Mouse (Mus musculus) neural tube, embryonic 13.5 days (tissue): ENCODE results near the gene Patj. TPM values are rescaled to one million over a fixed set of nuclear protein-coding genes. Genes with fewer than 3 reads are reported as not detected.

Source experiments
- ATAC-seq: fragments of 200-750 bp; cut with Nextera tagmentation; 2 replicates; pipeline ENCODE4 v1.8.0; 2017; ENCODE audit warnings: low read depth, mild to moderate bottlenecking, moderate TSS enrichment, moderate library complexity
- H3K27ac ChIP-seq: fragments of 300-500 bp; sonication (generic); replicated peaks from 2 replicates; pipeline ENCODE4 v1.5.1; 2015; ENCODE audit warnings: moderate library complexity, mild to moderate bottlenecking, inconsistent platforms
- H3K27me3 ChIP-seq: fragments of 300-500 bp; sonication (generic); 2 replicates; pipeline ENCODE4 v1.6.1; 2015; ENCODE audit warnings: mild to moderate bottlenecking, inconsistent platforms
- H3K36me3 ChIP-seq: fragments of 300-500 bp; sonication (generic); 2 replicates; pipeline ENCODE4 v1.6.1; 2015; ENCODE audit warnings: mild to moderate bottlenecking, inconsistent platforms
- H3K4me1 ChIP-seq: fragments of 300-500 bp; sonication (generic); replicated peaks from 2 replicates; pipeline ENCODE4 v1.6.1; 2015; ENCODE audit warnings: inconsistent platforms
- H3K4me2 ChIP-seq: fragments of 300-500 bp; sonication (generic); 2 replicates; pipeline ENCODE4 v1.6.1; 2015; ENCODE audit warnings: inconsistent platforms, mild to moderate bottlenecking, moderate library complexity
- H3K4me3 ChIP-seq: fragments of 300-500 bp; sonication (generic); 2 replicates; pipeline ENCODE4 v1.5.1; 2015; ENCODE audit warnings: mild to moderate bottlenecking, inconsistent platforms
- H3K9ac ChIP-seq: fragments of 300-500 bp; sonication (generic); 2 replicates; pipeline ENCODE4 v1.6.1; 2015; ENCODE audit warnings: moderate library complexity, mild to moderate bottlenecking, inconsistent platforms
- H3K9me3 ChIP-seq: fragments of 300-500 bp; sonication (generic); 2 replicates; pipeline ENCODE4 v1.6.1; 2016; ENCODE audit warnings: inconsistent platforms
- WGBS: fragments of 180-500 bp; shearing (Covaris S2); methylation state at CpG from one replicate; pipeline ENCODE4 v1.1.7; 2015; 5-methylcytosine and 5-hydroxymethylcytosine counted together
- polyA plus RNA-seq: library from polyadenylated mRNA; unstranded; fragments of >200 nt; fragmentation: Nextera tagmentation; extraction: Ambion mirVana; gene quantifications from 2 replicates; pipeline ENCODE4 v1.2.1, GENCODE M21; 2015

Gene Patj
- polyA plus RNA-seq, 1 experiment from 2014 or later: 4.5 TPM

DNA sequence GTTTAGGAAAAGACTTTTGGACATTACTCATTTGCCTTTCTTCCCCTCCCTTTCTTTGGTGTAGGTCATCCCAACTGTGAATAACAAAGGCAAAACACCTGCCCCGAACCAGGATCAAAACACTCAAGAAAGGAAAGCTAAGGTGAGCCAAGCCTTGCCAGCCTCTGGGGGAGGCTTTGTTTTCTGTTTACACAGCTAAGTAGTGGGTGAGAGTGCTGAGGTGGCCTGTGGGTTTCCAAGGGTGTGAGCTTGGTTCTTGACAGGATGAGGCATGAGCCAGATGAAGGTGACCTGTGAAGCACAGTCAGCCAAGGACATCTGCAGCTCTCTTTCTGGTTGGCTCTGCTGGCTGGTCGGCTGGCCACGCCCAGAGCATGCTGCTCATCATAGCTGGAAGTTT is 139.9 kb downstream of the Patj start:
- Histone ChIP-seq H3K4me3 (no peak overlapping the region), H3K4me1 (no peaks in the 10 kb centered on the region), H3K4me2 (no peak overlapping the region), H3K9me3 (no peaks in the 10 kb centered on the region), H3K27me3 (no peaks in the 10 kb centered on the region), H3K27ac (no peak overlapping the region), H3K9ac (no peak overlapping the region), H3K36me3 (no peaks in the 10 kb centered on the region)
- 86% methylated on average over 3 of the region's 3 CpGs for WGBS
- no peak for ATAC-seq

DNA sequence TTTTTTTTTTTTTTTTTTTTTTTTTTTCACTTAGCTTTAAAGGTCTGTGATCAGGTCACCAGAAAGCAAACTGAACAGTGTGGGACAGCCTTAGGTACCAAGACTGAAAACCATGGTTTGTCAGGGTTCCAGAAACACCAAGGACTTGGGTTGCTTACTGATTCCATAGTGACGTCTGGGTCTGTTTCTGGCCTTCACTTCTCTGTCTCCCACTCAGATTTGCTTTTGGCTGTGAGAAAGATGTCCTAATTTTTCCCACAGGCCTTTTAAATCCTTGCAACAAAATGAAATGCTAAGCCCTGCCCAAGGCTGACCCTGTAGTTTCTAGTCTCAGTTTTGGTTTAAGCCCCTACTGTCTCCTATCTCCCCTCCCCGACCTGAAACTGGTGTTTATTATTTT is 146.0 kb downstream of the Patj start:
- H3K9ac ChIP-seq: no peak overlapping the region
- H3K9me3 ChIP-seq: no peaks in the 10 kb centered on the region
- no peak overlapping the region for H3K4me2 ChIP-seq
- no peaks in the 10 kb centered on the region for H3K27me3 ChIP-seq
- WGBS: 84% methylated on average over 2 of the region's 2 CpGs
- no peak overlapping the region for H3K27ac ChIP-seq
- peaks cover 5% of the 10 kb centered on the region for H3K4me1 ChIP-seq
- no peak overlapping the region for H3K4me3 ChIP-seq
- no peak for ATAC-seq
- no peaks in the 10 kb centered on the region for H3K36me3 ChIP-seq

DNA sequence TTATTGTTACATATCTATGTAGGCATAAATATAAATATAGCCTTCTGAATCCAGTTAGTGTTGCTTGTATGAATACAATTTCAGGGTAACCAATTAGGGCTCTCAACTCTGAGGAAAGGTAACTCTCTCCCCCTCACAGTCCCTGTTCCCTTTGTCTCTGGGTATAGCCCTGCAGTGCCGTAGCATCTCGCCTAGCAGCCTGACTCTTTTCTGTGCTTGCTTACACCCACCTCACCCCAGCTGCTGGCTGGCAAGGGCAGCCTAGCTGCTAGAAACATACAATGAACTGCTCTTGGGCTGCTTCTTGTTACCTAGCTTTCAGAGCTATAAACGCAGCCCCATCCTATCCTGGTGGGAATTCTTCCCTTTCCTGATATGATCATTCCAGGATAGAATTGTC is 147.4 kb downstream of the Patj start:
- no peaks in the 10 kb centered on the region for H3K9me3 ChIP-seq
- H3K4me3 ChIP-seq: no peak overlapping the region
- H3K4me1 ChIP-seq: peaks cover 14% of the 10 kb centered on the region
- no peak for ATAC-seq
- 65% methylated on average over 3 of the region's 3 CpGs for WGBS
- no peaks in the 10 kb centered on the region for H3K36me3 ChIP-seq
- no peak overlapping the region for H3K4me2 ChIP-seq
- no peak overlapping the region for H3K9ac ChIP-seq
- no peak overlapping the region for H3K27ac ChIP-seq
- no peaks in the 10 kb centered on the region for H3K27me3 ChIP-seq

DNA sequence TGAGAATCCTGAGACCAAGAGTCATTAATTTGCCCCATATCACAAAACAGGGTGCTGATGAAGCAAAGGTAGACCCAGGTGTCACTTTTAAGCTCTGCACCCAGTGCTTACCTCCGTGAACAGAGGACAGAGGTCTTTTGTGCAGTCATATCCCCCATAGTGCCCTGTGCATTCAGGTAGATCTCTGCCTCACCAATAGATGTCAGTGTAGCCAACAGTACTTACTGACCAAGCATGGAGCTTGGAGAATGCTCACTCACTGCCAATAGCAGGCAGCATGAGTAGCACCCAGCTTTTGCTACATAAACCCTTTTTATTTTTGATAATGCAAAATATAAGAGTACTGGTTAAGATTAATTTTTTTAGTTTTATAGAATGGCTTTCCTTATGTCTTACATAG is 149.8 kb downstream of the Patj start:
- H3K36me3 ChIP-seq: no peaks in the 10 kb centered on the region
- no peak overlapping the region for H3K9ac ChIP-seq
- no peak overlapping the region for H3K27ac ChIP-seq
- no peaks in the 10 kb centered on the region for H3K9me3 ChIP-seq
- H3K4me2 ChIP-seq: no peak overlapping the region
- no peaks in the 10 kb centered on the region for H3K27me3 ChIP-seq
- peak; percentile 65; the same call in 1 of the 2 replicates for ATAC-seq
- H3K4me3 ChIP-seq: no peak overlapping the region
- WGBS: 41% methylated on average over 1 of the region's 1 CpGs
- peaks cover 14% of the 10 kb centered on the region for H3K4me1 ChIP-seq

DNA sequence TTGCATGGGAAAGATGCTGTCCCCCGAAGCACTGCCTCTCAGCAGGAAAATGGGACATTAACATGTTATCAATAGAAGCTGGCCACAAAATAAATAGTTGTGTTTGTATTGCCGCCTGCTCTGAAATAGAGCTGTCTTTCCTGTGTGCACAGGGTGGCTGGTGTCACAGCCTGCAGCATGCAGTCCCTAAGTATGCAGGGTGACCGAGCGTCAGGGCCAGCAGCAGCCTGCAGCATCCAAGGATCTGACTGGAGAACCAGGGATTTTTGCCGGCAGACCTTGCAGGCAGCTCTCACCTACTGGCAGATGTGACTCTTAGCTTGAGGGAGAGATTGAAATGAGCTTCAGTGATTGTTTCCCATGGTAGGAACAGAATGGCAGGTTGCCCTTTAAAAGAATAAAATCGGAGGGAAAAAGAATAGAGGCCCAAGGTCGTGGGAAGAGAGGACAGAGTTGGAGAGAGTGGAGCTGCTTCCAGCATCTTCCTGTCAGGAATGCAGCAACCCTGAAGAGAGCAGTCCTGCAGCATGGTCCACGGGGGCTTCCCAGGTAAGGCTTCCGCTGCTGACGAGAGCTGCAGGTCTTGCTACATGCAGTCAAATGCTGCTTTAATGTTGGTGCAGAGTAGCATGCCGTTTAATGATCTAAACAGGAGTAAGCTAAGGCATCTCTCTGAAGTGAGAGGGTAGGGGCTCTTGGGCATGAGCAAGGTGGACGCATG is 151.0 kb downstream of the Patj start:
- H3K4me1 ChIP-seq: peaks cover 14% of the 10 kb centered on the region
- H3K9me3 ChIP-seq: no peaks in the 10 kb centered on the region
- no peak overlapping the region for H3K4me3 ChIP-seq
- H3K27ac ChIP-seq: no peak overlapping the region
- H3K27me3 ChIP-seq: no peaks in the 10 kb centered on the region
- H3K36me3 ChIP-seq: no peaks in the 10 kb centered on the region
- H3K4me2 ChIP-seq: peak overlapping the region; percentile 1
- WGBS: 41% methylated on average over 12 of the region's 12 CpGs
- H3K9ac ChIP-seq: peak overlapping the region; percentile 18; the same call in 1 of the 2 replicates
- ATAC-seq: peak; percentile 43

DNA sequence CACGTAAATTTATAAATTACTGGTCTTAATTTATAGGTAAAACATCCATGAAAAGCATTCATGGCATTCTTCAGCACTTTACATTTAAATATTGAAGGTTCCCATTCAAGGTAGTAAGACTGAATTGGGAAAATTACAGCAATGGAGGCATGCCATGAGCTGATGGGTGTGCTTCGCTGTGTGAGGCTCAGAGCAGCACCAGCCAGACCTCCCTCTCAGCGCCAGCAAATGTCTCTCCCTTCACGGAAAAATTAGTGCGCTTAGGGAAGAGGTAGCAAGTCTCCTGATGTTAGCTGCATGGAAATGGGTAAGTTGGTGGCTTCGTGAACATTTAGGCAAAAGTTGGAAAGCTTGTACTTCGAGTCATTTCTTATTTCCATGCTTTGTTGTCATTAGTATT is 153.9 kb downstream of the Patj start:
- 87% methylated on average over 7 of the region's 7 CpGs for WGBS

DNA sequence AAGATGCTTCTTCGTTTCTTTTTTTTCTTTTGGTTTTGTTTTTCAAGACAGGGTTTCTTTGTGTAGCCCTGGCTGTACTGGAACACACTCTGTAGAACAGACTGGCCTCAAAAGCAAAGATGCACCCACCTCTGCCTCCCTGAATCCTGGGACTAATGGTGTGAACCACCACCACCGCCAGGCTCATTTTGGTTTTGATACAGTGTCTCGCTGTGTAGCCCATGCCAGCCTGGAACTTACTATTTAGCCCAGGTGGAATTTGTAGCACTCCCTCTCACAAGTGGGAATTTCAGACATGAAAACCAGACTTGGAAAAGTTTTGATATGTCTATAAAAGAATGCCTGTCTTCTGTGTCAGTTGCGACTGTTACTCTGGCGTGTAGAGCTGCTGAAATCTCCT is 154.5 kb downstream of the Patj start:
- H3K36me3 ChIP-seq: no peaks in the 10 kb centered on the region
- no peaks in the 10 kb centered on the region for H3K27me3 ChIP-seq
- H3K9ac ChIP-seq: no peak overlapping the region
- H3K27ac ChIP-seq: no peak overlapping the region
- no peak for ATAC-seq
- 91% methylated on average over 5 of the region's 5 CpGs for WGBS
- H3K9me3 ChIP-seq: no peaks in the 10 kb centered on the region
- peaks cover 14% of the 10 kb centered on the region for H3K4me1 ChIP-seq
- H3K4me2 ChIP-seq: no peak overlapping the region
- H3K4me3 ChIP-seq: no peak overlapping the region

More for the DNA sequence above, 153.9 kb downstream of the Patj start:
- Histone ChIP-seq H3K9ac (no peak overlapping the region), H3K4me2 (no peak overlapping the region), H3K27me3 (no peaks in the 10 kb centered on the region), H3K9me3 (no peaks in the 10 kb centered on the region), H3K4me3 (no peak overlapping the region), H3K4me1 (peaks cover 14% of the 10 kb centered on the region), H3K27ac (no peak overlapping the region), H3K36me3 (no peaks in the 10 kb centered on the region)
- no peak for ATAC-seq

DNA sequence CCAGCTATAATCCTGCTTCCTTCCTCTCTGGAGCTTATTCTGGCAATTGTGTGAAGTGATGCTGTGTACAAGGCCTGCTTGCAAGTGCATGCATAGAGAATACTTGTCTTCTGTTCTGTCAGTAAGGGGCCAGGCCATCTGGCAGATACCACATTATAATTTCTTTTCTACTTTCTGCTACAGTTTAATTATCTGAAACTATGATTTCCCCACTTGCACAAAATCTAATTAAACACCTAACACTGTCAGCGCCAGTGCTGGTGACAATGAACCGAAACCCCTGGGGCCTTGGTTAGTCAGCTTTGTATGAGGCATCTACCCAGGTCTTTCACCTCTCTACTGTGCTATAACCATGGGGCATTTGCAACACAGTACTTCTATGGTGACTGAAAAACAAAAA is 160.1 kb downstream of the Patj start:
- no peak overlapping the region for H3K4me3 ChIP-seq
- H3K9ac ChIP-seq: no peak overlapping the region
- no peak for ATAC-seq
- no peak overlapping the region; the same call in 1 of the 2 replicates for H3K27ac ChIP-seq
- H3K4me2 ChIP-seq: no peak overlapping the region
- peaks cover 6% of the 10 kb centered on the region for H3K4me1 ChIP-seq
- no peaks in the 10 kb centered on the region for H3K27me3 ChIP-seq
- no peaks in the 10 kb centered on the region for H3K9me3 ChIP-seq
- 71% methylated on average over 2 of the region's 2 CpGs for WGBS
- no peaks in the 10 kb centered on the region for H3K36me3 ChIP-seq

DNA sequence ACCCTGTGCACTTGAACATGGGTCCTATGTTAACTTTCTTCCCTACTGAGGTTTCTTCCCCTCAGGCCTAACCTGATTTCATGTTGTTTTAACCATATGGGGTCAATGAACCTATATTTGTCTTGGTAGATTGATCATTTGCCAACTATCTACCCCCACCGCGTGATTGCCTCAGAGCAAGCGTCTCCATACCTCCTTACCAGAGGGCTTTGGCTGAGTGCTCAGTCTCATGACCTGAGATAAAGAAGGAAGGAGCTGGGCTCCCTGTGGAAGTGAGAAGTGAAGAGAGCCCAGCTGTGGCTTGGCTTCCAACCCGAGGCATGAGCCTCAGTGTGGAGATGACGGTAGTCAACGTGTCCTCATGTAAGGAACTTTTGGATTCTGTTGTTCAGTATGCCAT is 160.9 kb downstream of the Patj start:
- Histone ChIP-seq H3K9ac (no peak overlapping the region), H3K27me3 (no peaks in the 10 kb centered on the region), H3K4me2 (no peak overlapping the region), H3K4me1 (peaks cover 6% of the 10 kb centered on the region), H3K27ac (no peak overlapping the region), H3K4me3 (no peak overlapping the region), H3K36me3 (no peaks in the 10 kb centered on the region), H3K9me3 (no peaks in the 10 kb centered on the region)
- WGBS: 96% methylated on average over 6 of the region's 6 CpGs
- ATAC-seq: no peak

DNA sequence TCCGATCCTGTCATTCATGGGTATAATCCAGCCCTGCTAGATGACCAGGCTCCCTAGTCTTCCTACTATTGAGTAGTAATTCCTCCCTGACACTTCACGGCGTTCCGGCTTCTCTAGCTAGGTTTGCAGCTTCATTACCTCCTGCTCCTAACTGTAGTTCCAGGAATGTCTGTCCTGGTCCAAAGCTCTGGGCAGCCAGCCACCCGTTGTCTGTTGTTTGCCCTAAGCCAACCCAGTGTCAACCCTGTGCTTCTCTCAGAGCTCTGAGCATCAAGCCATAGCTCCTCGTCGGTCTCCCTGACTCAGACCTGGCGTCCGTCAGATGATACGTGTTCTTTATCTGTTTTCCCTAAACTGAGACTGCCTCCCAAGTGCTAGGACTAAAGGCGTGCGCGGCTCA is 161.6 kb downstream of the Patj start:
- no peak for ATAC-seq
- H3K36me3 ChIP-seq: no peaks in the 10 kb centered on the region
- H3K4me2 ChIP-seq: no peak overlapping the region
- WGBS: 93% methylated on average over 13 of the region's 13 CpGs
- no peaks in the 10 kb centered on the region for H3K9me3 ChIP-seq
- no peak overlapping the region for H3K27ac ChIP-seq
- no peak overlapping the region for H3K4me3 ChIP-seq
- no peak overlapping the region for H3K9ac ChIP-seq
- H3K27me3 ChIP-seq: no peaks in the 10 kb centered on the region
- H3K4me1 ChIP-seq: peaks cover 6% of the 10 kb centered on the region

DNA sequence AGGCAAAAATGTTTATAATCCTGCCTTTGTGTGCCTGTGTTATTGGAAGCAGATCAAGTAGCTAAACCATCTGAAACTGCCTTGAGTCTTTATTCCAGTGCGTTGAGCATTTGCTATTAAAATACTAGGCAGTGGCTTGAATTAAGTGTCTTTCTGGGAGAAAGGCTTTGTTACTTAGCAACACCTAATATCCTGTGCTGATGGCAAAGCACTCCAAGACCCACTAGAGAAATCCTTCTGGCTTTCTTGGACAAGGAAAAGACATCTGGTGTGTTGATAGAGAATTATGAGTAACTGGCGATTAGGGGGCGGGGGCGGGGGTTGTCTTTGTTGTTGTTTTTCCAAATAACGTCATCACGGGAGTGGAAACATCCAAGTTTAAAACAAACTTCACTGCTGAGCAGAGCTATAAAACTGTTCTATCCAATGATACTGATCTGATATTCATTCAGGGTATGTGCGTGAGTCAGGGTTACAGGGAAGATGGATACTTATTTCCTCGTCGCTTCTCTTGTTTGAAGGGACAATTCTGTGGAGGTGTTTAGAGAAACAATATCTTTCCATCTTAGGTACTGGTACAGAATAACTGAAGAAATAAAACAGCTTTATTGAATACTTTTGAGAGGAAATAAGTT is 164.7 kb downstream of the Patj start:
- WGBS: 69% methylated on average over 9 of the region's 9 CpGs
- H3K4me2 ChIP-seq: no peak overlapping the region
- ATAC-seq: peak; percentile 26; the same call in 1 of the 2 replicates
- no peaks in the 10 kb centered on the region for H3K36me3 ChIP-seq
- H3K9me3 ChIP-seq: no peaks in the 10 kb centered on the region
- peaks cover 6% of the 10 kb centered on the region for H3K4me1 ChIP-seq
- H3K4me3 ChIP-seq: no peak overlapping the region
- no peaks in the 10 kb centered on the region for H3K27me3 ChIP-seq
- no peak overlapping the region for H3K9ac ChIP-seq
- peak overlapping the region; percentile 20; the same call in 1 of the 2 replicates for H3K27ac ChIP-seq

DNA sequence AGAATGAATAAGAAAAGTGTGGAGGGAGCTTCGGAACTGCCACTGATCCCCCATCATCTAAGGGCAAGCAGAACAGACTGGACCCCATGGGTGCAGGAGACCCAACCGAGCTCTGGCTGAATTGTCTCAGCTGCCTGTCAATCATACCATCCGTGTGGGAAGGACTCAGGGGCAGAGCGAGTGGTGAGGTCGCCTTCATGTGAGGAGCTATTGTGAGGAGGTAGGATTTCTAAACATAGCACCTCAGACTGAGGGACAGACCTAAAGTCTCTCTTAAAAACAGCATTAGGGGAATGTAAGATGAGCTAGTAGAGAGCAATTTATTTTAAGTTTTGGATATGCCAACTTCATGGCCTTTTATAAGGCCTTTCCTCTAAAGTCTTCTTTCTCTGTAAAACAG is 167.5 kb downstream of the Patj start:
- Histone ChIP-seq H3K36me3 (no peaks in the 10 kb centered on the region), H3K4me3 (no peak overlapping the region), H3K27me3 (no peaks in the 10 kb centered on the region), H3K4me2 (no peak overlapping the region), H3K27ac (no peak overlapping the region), H3K9me3 (no peaks in the 10 kb centered on the region), H3K9ac (no peak overlapping the region), H3K4me1 (peaks cover 6% of the 10 kb centered on the region)
- no peak for ATAC-seq
- 78% methylated on average over 5 of the region's 5 CpGs for WGBS
